Mouse (Mus musculus) heart, adult 2 months (tissue): ENCODE results near the gene Pcsk1n.

ENCODE experiments used
- CTCF ChIP-seq: fragments of 200-600 bp; IDR thresholded peaks from 2 replicates; pipeline ENCODE4 v1.8.1; 2022; ENCODE audit warnings: antibody characterized with exemption, mild to moderate bottlenecking, moderate library complexity
- EP300 ChIP-seq: fragments of 200-500 bp; IDR thresholded peaks from 2 replicates; pipeline ENCODE4 v1.6.1; 2011; ENCODE audit warnings: low read depth, low read length, control low read depth; ENCODE audit not compliant: insufficient read depth

DNA sequence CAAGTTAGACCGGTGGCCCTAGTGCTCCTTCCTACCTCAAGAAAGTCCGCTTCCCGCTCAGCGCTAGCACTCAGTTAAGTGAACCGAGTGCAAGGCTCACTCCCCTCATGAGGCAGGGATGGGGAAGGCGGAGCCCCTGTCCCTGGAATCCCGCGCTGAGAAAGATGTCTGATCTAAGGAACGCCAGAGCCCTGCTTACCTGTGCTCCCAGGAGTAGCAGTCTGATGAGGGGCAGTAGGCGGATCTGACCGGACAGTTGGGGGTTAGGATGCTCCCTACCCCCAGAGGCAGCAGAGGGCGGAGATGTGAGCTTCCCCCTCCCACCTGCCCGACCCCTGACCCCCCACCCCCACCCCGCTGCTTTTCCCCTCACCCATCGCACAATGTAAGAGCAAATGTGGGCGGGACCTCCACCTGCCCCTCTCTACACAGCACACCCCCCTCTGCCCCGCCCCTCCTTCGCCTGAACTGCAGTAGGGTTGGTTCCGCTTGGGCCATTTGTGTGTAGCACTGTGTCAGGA lies 8.7 kb downstream of the Pcsk1n start, which contains the start of gene Eras:
- no peak for TF ChIP-seq EP300
- TF ChIP-seq CTCF: no peak
